Mouse (Mus musculus) T-helper 17 cell (primary cell): ENCODE data around the gene Gm5152.
"Not testable (repeated sequence)": the region's sequence is repeated elsewhere in the genome, so short reads cannot be mapped to it uniquely, and the experiment has no call there.

Experiments used
- in situ Hi-C, 2 experiments: fragments of 300-600 bp; cut with MboI, MseI; formaldehyde crosslinking; loops; 1 replicate in 1 of 2; 2 replicates in 1 of 2; pipeline ENCODE4 v1.15.1; 2025; ENCODE audit warnings: high pct_unique_total_duplicates in 2 of 2

The Gm5152 gene

GRCm38 (mm10) chr5:10246426-10246825 lies at the start of gene Gm5152:
Gene Gm5152 (minus strand): TSS chr5:10246526.
- in situ Hi-C loops, result loop anchor here in 1 of 2 experiments (10.0 to 25.0 kb wide), 3 partner anchors 616 to 1348 kb away; partner anchors contain the start of gene Gm6460

- in situ Hi-C loops, result not testable (repeated sequence)
Observed at GRCm38 (mm10) chr5:10254768-10255167, 8.4 kb upstream of the Gm5152 start.

- in situ Hi-C loops, result loop anchor here in 1 of 2 experiments (10.0 to 25.0 kb wide), 3 partner anchors 617 to 1349 kb away; partner anchors contain the start of gene Gm6460
Observed at GRCm38 (mm10) chr5:10245770-10246169, 556 bp downstream of the Gm5152 start.

- in situ Hi-C loops, result loop anchor here in 1 of 2 experiments (10.0 to 25.0 kb wide), 3 partner anchors 622 to 1354 kb away; partner anchors contain the start of gene Gm6460
Observed at GRCm38 (mm10) chr5:10240436-10240835, 5.9 kb downstream of the Gm5152 start.

GRCm38 (mm10) chr5:10220317-10220716 lies 26.0 kb downstream of the Gm5152 start:
- in situ Hi-C loops, result no loop called here

GRCm38 (mm10) chr5:10203067-10203466 lies 43.3 kb downstream of the Gm5152 start:
- in situ Hi-C loops, result no loop called here

GRCm38 (mm10) chr5:10196880-10197279 lies 49.4 kb downstream of the Gm5152 start:
- in situ Hi-C loops, result no loop called here
